Mouse (Mus musculus) E14TG2a.4 (cell line): Measurements from ENCODE around the gene 4930505A04Rik.

Experiments
- H3K27me3 ChIP-seq: 2 replicates; pipeline ENCODE4 v1.6.1; 2014; ENCODE audit warnings: low read length, control low read depth; ENCODE audit not compliant: insufficient read depth
- H3K36me3 ChIP-seq: 2 replicates; pipeline ENCODE4 v1.6.1; 2014; ENCODE audit warnings: low read length, control low read depth; ENCODE audit not compliant: insufficient read depth
- H3K4me1 ChIP-seq: replicated peaks from 2 replicates; pipeline ENCODE4 v1.6.1; 2014; ENCODE audit warnings: low read depth, low read length, control low read depth
- H3K4me3 ChIP-seq: replicated peaks from 2 replicates; pipeline ENCODE4 v1.5.1; 2014; ENCODE audit warnings: mild to moderate bottlenecking, low read length
- H3K9me3 ChIP-seq: 2 replicates; pipeline ENCODE4 v1.6.1; 2014; ENCODE audit warnings: low read length, control low read depth
- CTCF ChIP-seq: conservative IDR thresholded peaks from 2 replicates; pipeline ENCODE4 v1.5.1; 2014; ENCODE audit warnings: low read length
- NANOG ChIP-seq: IDR thresholded peaks from 2 replicates; pipeline ENCODE4 v1.6.1; 2014; ENCODE audit warnings: borderline replicate concordance, low read length, mixed read lengths
- POU5F1 ChIP-seq: IDR thresholded peaks from 2 replicates; pipeline ENCODE4 v1.6.1; 2014; ENCODE audit warnings: low read length, borderline replicate concordance

The 4930505A04Rik gene

DNA sequence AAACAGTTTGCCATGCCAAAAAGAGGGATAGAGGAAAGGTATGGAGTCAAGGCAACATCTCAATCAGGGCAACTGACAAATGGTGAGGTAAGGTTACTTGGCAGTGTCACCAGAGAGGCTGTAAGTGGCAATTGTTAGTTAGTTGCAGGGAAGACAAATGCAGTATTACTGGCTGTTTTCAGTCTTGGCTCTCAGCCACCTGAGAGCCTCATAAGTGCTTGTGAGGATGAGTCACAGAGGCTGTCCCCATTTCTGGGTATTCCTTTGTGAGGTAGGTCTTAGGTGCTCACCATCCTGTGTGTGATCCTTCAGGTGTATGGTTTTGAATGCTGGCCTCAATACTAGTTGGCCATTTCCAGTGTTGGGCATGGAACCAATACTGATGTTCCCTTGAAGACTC, 77.3 kb downstream of the 4930505A04Rik start:
- Histone ChIP-seq H3K36me3 (no peaks in the 10 kb centered on the region), H3K4me1 (no peaks in the 10 kb centered on the region), H3K27me3 (no peaks in the 10 kb centered on the region), H3K4me3 (no peak overlapping the region), H3K9me3 (0 out of 2 replicates have a peak, but pooled peaks cover 6% of the 10 kb centered on the region)
- TF ChIP-seq NANOG: no peak

DNA sequence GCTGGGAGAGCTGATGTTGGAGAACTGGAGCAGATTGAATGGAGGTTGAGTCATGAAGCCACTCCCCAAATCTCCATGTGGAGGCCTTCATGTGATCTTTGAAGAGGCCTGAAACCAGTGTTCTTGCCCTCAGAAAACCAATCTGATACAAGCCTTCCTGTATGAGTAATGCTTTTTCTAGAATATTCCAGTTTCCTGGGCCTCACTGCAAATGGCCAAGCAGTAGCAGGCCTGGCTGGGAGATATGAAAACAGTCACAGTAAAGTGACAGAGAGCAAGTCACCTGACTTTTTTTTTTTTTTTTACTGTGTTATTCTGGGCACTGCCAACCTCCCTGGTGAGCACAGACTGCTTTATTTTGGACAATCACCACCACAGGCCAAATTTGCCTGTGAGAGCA, 88.6 kb downstream of the 4930505A04Rik start:
- TF ChIP-seq NANOG: no peak
- no peak for TF ChIP-seq CTCF
- TF ChIP-seq POU5F1: no peak
- Histone ChIP-seq H3K36me3 (no peaks in the 10 kb centered on the region), H3K9me3 (peaks cover 10% of the 10 kb centered on the region; the same call in 1 of the 2 replicates), H3K4me1 (no peaks in the 10 kb centered on the region), H3K27me3 (no peaks in the 10 kb centered on the region), H3K4me3 (no peak overlapping the region)
